Mouse (Mus musculus) right cerebral cortex, postnatal 36 days (tissue): Measurements from ENCODE around the gene Fbxl4.
A peak's percentile ranks its signal among the peaks of the same experiment; 100 is the strongest.
"Not testable (repeated sequence)": the region's sequence is repeated elsewhere in the genome, so short reads cannot be mapped to it uniquely, and the experiment has no call there.

Experiments
- DNase-seq, 2 experiments: peaks; one replicate each; pipeline ENCODE4 v3.0.0; 2022; ENCODE audit warnings: low spot score in 2 of 2, mixed read lengths in 1 of 2

Fbxl4 gene

GRCm38 (mm10) chr4:22357266-22357930, at the start of gene Fbxl4:
Gene Fbxl4, plus strand, starts transcription at chr4:22357543.
- peak; percentile 77 to 84 for DNase-seq

- DNase-seq: no peak
Observed at GRCm38 (mm10) chr4:22314564-22314963, 42.8 kb upstream of the Fbxl4 start.

GRCm38 (mm10) chr4:22342816-22343573, 14.3 kb upstream of the Fbxl4 start:
- DNase-seq: no peak

- DNase-seq: not testable (repeated sequence)
Observed at GRCm38 (mm10) chr4:22349086-22349485, 8.3 kb upstream of the Fbxl4 start.

GRCm38 (mm10) chr4:22357931-22358300, 573 bp downstream of the Fbxl4 start:
- no peak for DNase-seq

- DNase-seq: no peak
Observed at GRCm38 (mm10) chr4:22358487-22358886, 1.1 kb downstream of the Fbxl4 start.

GRCm38 (mm10) chr4:22367368-22367767, 10.0 kb downstream of the Fbxl4 start:
- DNase-seq: no peak

GRCm38 (mm10) chr4:22378516-22378915, 21.2 kb downstream of the Fbxl4 start:
- DNase-seq: no peak

- no peak for DNase-seq
Observed at GRCm38 (mm10) chr4:22380646-22381045, 23.3 kb downstream of the Fbxl4 start.

- DNase-seq: no peak
Observed at GRCm38 (mm10) chr4:22383528-22384265, 26.4 kb downstream of the Fbxl4 start.

GRCm38 (mm10) chr4:22390045-22390444, 32.7 kb downstream of the Fbxl4 start:
- DNase-seq: no peak

- no peak for DNase-seq
Observed at GRCm38 (mm10) chr4:22392777-22393473, 35.6 kb downstream of the Fbxl4 start.

GRCm38 (mm10) chr4:22395404-22395803, 38.1 kb downstream of the Fbxl4 start:
- no peak for DNase-seq

GRCm38 (mm10) chr4:22396484-22397000, 39.2 kb downstream of the Fbxl4 start:
- DNase-seq: no peak

- DNase-seq: no peak
Observed at GRCm38 (mm10) chr4:22397003-22397402, 39.7 kb downstream of the Fbxl4 start.

GRCm38 (mm10) chr4:22402032-22402431, 44.7 kb downstream of the Fbxl4 start:
- no peak for DNase-seq

GRCm38 (mm10) chr4:22402930-22403329, 45.6 kb downstream of the Fbxl4 start:
- DNase-seq: no peak

GRCm38 (mm10) chr4:22420627-22421026, 63.3 kb downstream of the Fbxl4 start:
- no peak for DNase-seq

GRCm38 (mm10) chr4:22422400-22422799, 65.1 kb downstream of the Fbxl4 start:
- no peak for DNase-seq

- no peak for DNase-seq
Observed at GRCm38 (mm10) chr4:22428150-22428549, 70.8 kb downstream of the Fbxl4 start.

- DNase-seq: no peak
Observed at GRCm38 (mm10) chr4:22469575-22469974, 112.2 kb downstream of the Fbxl4 start.
